Mouse (Mus musculus): Measurements from ENCODE around the gene Cdkn3. TPM values are rescaled to one million over a fixed set of nuclear protein-coding genes. Genes with fewer than 3 reads are reported as not detected.
"Not testable (repeated sequence)": the region's sequence is repeated elsewhere in the genome, so short reads cannot be mapped to it uniquely, and the experiment has no call there.

Gene Cdkn3
- total and polyA plus RNA-seq, 3 experiments: 16.0 to 27.8 (median 22.8) TPM

- Histone ChIP-seq H3K36me3 (replicated peaks in 1 of 2; ENCODE audit: control insufficient read depth in 1 of 2, insufficient read depth in 1 of 2, low read length in 1 of 2) (no peaks in the 10 kb centered on the region), H3K27me3 (replicated peaks) (no peaks in the 10 kb centered on the region), H3K27ac (ENCODE audit: insufficient read depth, low read depth) (no peak overlapping the region), H3K4me1 (ENCODE audit: control insufficient read depth in 1 of 2, insufficient read depth in 2 of 2) (peaks cover 0 to 4% of the 10 kb centered on the region in 2 experiments; a peak in 1 of 4 replicates), H3K4me3 (replicated peaks in 1 of 3; ENCODE audit: low read depth in 2 of 3, low read length in 2 of 3, poor library complexity in 1 of 3) (no peak overlapping the region), H3K9me3 (replicated peaks; ENCODE audit: low read length) (no peaks in the 10 kb centered on the region), H3K79me2 (replicated peaks; ENCODE audit: control insufficient read depth, extremely low read depth, insufficient read depth, poor library complexity, severe bottlenecking) (no peaks in the 10 kb centered on the region), H3K4me2 (ENCODE audit: insufficient read depth, low read depth, poor library complexity, severe bottlenecking) (peak overlapping the region; percentile 59; the same call in 1 of the 2 replicates), H3K9ac (ENCODE audit: insufficient read depth, low read depth) (no peak overlapping the region)
- dilution Hi-C loops (cut with MboI; ENCODE audit: extremely low pct_ligation_motif_present, extremely low pct_unique_long_range_greater_than_20kb, low sequenced_read_pairs) (no loop called here), in situ Hi-C loops (cut with MboI; ENCODE audit: low pct_ligation_motif_present, low pct_unique_long_range_greater_than_20kb, low sequenced_read_pairs) (no loop called here)
- no peak for DNase-seq (ENCODE audit: extremely low read depth)
- no peak for TF ChIP-seq UBTF (IDR thresholded peaks at IDR 0.05; ENCODE audit: low read depth, low read length)
- TF ChIP-seq SIN3A (IDR thresholded peaks at IDR 0.05; ENCODE audit: low read length): no peak
- no peak for TF ChIP-seq ZKSCAN1 (IDR thresholded peaks at IDR 0.05; ENCODE audit: borderline replicate concordance, low read depth, low read length)
- no peak for TF ChIP-seq JUN (IDR thresholded peaks at IDR 0.05; ENCODE audit: insufficient read depth, low read depth, low read length)
- no peak for TF ChIP-seq PAX5 (IDR thresholded peaks at IDR 0.05; ENCODE audit: low read length)
- no peak for TF ChIP-seq MEF2A (IDR thresholded peaks at IDR 0.05; ENCODE audit: borderline replicate concordance, low read depth, low read length)
Measured at GRCm38 (mm10) chr14:46734761-46735455, 25.4 kb upstream of the Cdkn3 start.

GRCm38 (mm10) chr14:46736366-46736765 lies 24.0 kb upstream of the Cdkn3 start:
- Histone ChIP-seq H3K79me2 (replicated peaks; ENCODE audit: control insufficient read depth, extremely low read depth, insufficient read depth, poor library complexity, severe bottlenecking) (no peaks in the 10 kb centered on the region), H3K9ac (ENCODE audit: insufficient read depth, low read depth) (no peak overlapping the region), H3K9me3 (replicated peaks; ENCODE audit: low read length) (no peaks in the 10 kb centered on the region), H3K4me1 (ENCODE audit: control insufficient read depth in 1 of 2, insufficient read depth in 2 of 2) (peaks cover 0 to 4% of the 10 kb centered on the region in 2 experiments; a peak in 1 of 4 replicates), H3K4me3 (replicated peaks in 1 of 3; ENCODE audit: low read depth in 2 of 3, low read length in 2 of 3, poor library complexity in 1 of 3) (no peak overlapping the region), H3K27ac (ENCODE audit: insufficient read depth, low read depth) (no peak overlapping the region), H3K36me3 (replicated peaks in 1 of 2; ENCODE audit: control insufficient read depth in 1 of 2, insufficient read depth in 1 of 2, low read length in 1 of 2) (no peaks in the 10 kb centered on the region), H3K4me2 (ENCODE audit: insufficient read depth, low read depth, poor library complexity, severe bottlenecking) (no peak overlapping the region), H3K27me3 (replicated peaks) (no peaks in the 10 kb centered on the region)
- dilution Hi-C loops (cut with MboI; ENCODE audit: extremely low pct_ligation_motif_present, extremely low pct_unique_long_range_greater_than_20kb, low sequenced_read_pairs) (no loop called here), in situ Hi-C loops (cut with MboI; ENCODE audit: low pct_ligation_motif_present, low pct_unique_long_range_greater_than_20kb, low sequenced_read_pairs) (no loop called here)
- TF ChIP-seq TCF12 (IDR thresholded peaks at IDR 0.05; ENCODE audit: low read depth, low read length) (no peak), MYC (IDR thresholded peaks at IDR 0.05; ENCODE audit: low read depth, low read length) (no peak), USF2 (conservative IDR thresholded peaks at IDR 0.05; ENCODE audit: low read depth, low read length) (no peak), CHD2 (IDR thresholded peaks at IDR 0.05; ENCODE audit: low read length) (no peak), SMC3 (IDR thresholded peaks at IDR 0.05; ENCODE audit: low read depth, low read length) (no peak), MXI1 (IDR thresholded peaks at IDR 0.05; ENCODE audit: low read depth, low read length) (no peak), USF1 (IDR thresholded peaks at IDR 0.05; ENCODE audit: low read depth, low read length) (no peak), RCOR1 (conservative IDR thresholded peaks at IDR 0.05; ENCODE audit: low read depth, low read length) (no peak), PAX5 (IDR thresholded peaks at IDR 0.05; ENCODE audit: low read length) (no peak), POLR2AphosphoS2 (IDR thresholded peaks at IDR 0.05; ENCODE audit: low read depth, low read length) (no peak), EP300 (IDR thresholded peaks at IDR 0.05; ENCODE audit: low read length) (no peak), JUND (conservative IDR thresholded peaks at IDR 0.05; ENCODE audit: low read depth, low read length) (no peak), NRF1 (IDR thresholded peaks at IDR 0.05; ENCODE audit: low read depth, low read length) (no peak), MAZ (IDR thresholded peaks at IDR 0.05; ENCODE audit: low read depth, low read length) (no peak), ZKSCAN1 (IDR thresholded peaks at IDR 0.05; ENCODE audit: borderline replicate concordance, low read depth, low read length) (no peak), ZC3H11A (IDR thresholded peaks at IDR 0.05; ENCODE audit: low read depth, low read length) (no peak), CHD1 (IDR thresholded peaks at IDR 0.05; ENCODE audit: low read depth, low read length) (no peak), POLR2A (IDR thresholded peaks at IDR 0.05; ENCODE audit: low read depth, low read length) (no peak), ELF1 (IDR thresholded peaks at IDR 0.05; ENCODE audit: low read depth, low read length) (no peak)
- no peak for DNase-seq (ENCODE audit: extremely low read depth)

GRCm38 (mm10) chr14:46737346-46737745 lies 23.0 kb upstream of the Cdkn3 start:
- H3K79me2 ChIP-seq (replicated peaks; ENCODE audit: control insufficient read depth, extremely low read depth, insufficient read depth, poor library complexity, severe bottlenecking); H3K4me2 ChIP-seq (ENCODE audit: insufficient read depth, low read depth, poor library complexity, severe bottlenecking); H3K9ac ChIP-seq (ENCODE audit: insufficient read depth, low read depth); DNase-seq (ENCODE audit: extremely low read depth); H3K27me3 ChIP-seq (replicated peaks); in situ Hi-C loops (cut with MboI; ENCODE audit: low pct_ligation_motif_present, low pct_unique_long_range_greater_than_20kb, low sequenced_read_pairs); H3K27ac ChIP-seq (ENCODE audit: insufficient read depth, low read depth); H3K9me3 ChIP-seq (replicated peaks; ENCODE audit: low read length); H3K4me3 ChIP-seq (replicated peaks in 1 of 3; ENCODE audit: low read depth in 2 of 3, low read length in 2 of 3, poor library complexity in 1 of 3); H3K36me3 ChIP-seq (replicated peaks in 1 of 2; ENCODE audit: control insufficient read depth in 1 of 2, insufficient read depth in 1 of 2, low read length in 1 of 2); dilution Hi-C loops (cut with MboI; ENCODE audit: extremely low pct_ligation_motif_present, extremely low pct_unique_long_range_greater_than_20kb, low sequenced_read_pairs): not testable (repeated sequence)
- H3K4me1 ChIP-seq (ENCODE audit: control insufficient read depth in 1 of 2, insufficient read depth in 2 of 2): peaks cover 1 to 10% of the 10 kb centered on the region in 2 experiments
